Mouse (Mus musculus): ENCODE data around the gene Nop53. TPM values are rescaled to one million over a fixed set of nuclear protein-coding genes. Genes with fewer than 3 reads are reported as not detected.

The Nop53 gene
- total and polyA plus RNA-seq, 3 experiments, result 118 to 630 (median 328) TPM

GRCm38 (mm10) chr7:15962311-15963288 lies 16.7 kb upstream of the Nop53 start:
- no peak for DNase-seq (ENCODE audit: low spot score)
- TF ChIP-seq GATA2 (IDR thresholded peaks at IDR 0.05; ENCODE audit: borderline replicate concordance, low read depth, low read length), result no peak
- no peak for TF ChIP-seq POLR2AphosphoS5 (IDR thresholded peaks at IDR 0.05; ENCODE audit: insufficient replicate concordance, low read depth, low read length)
- TF ChIP-seq GATA1 (IDR thresholded peaks at IDR 0.05; ENCODE audit: borderline replicate concordance, low read length), result no peak
- no peak for TF ChIP-seq TAL1 (conservative IDR thresholded peaks at IDR 0.05; ENCODE audit: low read depth, low read length)
- TF ChIP-seq CTCF (IDR thresholded peaks at IDR 0.05; ENCODE audit: low read depth, low read length), result no peak
- H3K4me3 ChIP-seq (ENCODE audit: low read depth, low read length), result no peak overlapping the region
- no peaks in the 10 kb centered on the region for H3K36me3 ChIP-seq (replicated peaks)
- H3K9me3 ChIP-seq (replicated peaks), result no peaks in the 10 kb centered on the region
- peaks cover 56% of the 10 kb centered on the region for H3K27me3 ChIP-seq (ENCODE audit: insufficient read depth, low read length)
- peaks cover 24% of the 10 kb centered on the region for H3K4me1 ChIP-seq (ENCODE audit: insufficient read depth, low read depth, low read length)
- ATAC-seq (ENCODE audit: extremely low read depth, insufficient number of reproducible peaks, low FRiP score, poor library complexity, severe bottlenecking), result no peak

- DNase-seq (ENCODE audit: low spot score) (no peak), ATAC-seq (ENCODE audit: extremely low read depth, insufficient number of reproducible peaks, low FRiP score, poor library complexity, severe bottlenecking) (no peak)
- Histone ChIP-seq H3K36me3 (replicated peaks) (no peaks in the 10 kb centered on the region), H3K9me3 (replicated peaks) (no peaks in the 10 kb centered on the region), H3K4me1 (ENCODE audit: insufficient read depth, low read depth, low read length) (peaks cover 16% of the 10 kb centered on the region), H3K4me3 (ENCODE audit: low read depth, low read length) (no peak overlapping the region), H3K27me3 (ENCODE audit: insufficient read depth, low read length) (peaks cover 56% of the 10 kb centered on the region)
- TF ChIP-seq POLR2AphosphoS5 (IDR thresholded peaks at IDR 0.05; ENCODE audit: insufficient replicate concordance, low read depth, low read length) (no peak), GATA1 (IDR thresholded peaks at IDR 0.05; ENCODE audit: borderline replicate concordance, low read length) (no peak), GATA2 (IDR thresholded peaks at IDR 0.05; ENCODE audit: borderline replicate concordance, low read depth, low read length) (no peak), CTCF (IDR thresholded peaks at IDR 0.05; ENCODE audit: low read depth, low read length) (no peak), TAL1 (conservative IDR thresholded peaks at IDR 0.05; ENCODE audit: low read depth, low read length) (no peak)
Measured at GRCm38 (mm10) chr7:15961798-15962197, 15.9 kb upstream of the Nop53 start.

- no peak for TF ChIP-seq GATA2 (IDR thresholded peaks at IDR 0.05; ENCODE audit: borderline replicate concordance, low read depth, low read length)
- TF ChIP-seq POLR2AphosphoS5 (IDR thresholded peaks at IDR 0.05; ENCODE audit: insufficient replicate concordance, low read depth, low read length), result no peak
- TF ChIP-seq GATA1 (IDR thresholded peaks at IDR 0.05; ENCODE audit: borderline replicate concordance, low read length), result no peak
- TF ChIP-seq CTCF (IDR thresholded peaks at IDR 0.05; ENCODE audit: low read depth, low read length), result no peak
- TF ChIP-seq TAL1 (conservative IDR thresholded peaks at IDR 0.05; ENCODE audit: low read depth, low read length), result no peak
- Histone ChIP-seq H3K4me1 (ENCODE audit: insufficient read depth, low read depth, low read length) (peaks cover 13% of the 10 kb centered on the region), H3K9me3 (replicated peaks) (no peaks in the 10 kb centered on the region), H3K27me3 (ENCODE audit: insufficient read depth, low read length) (peaks cover 53% of the 10 kb centered on the region), H3K36me3 (replicated peaks) (no peaks in the 10 kb centered on the region), H3K4me3 (ENCODE audit: low read depth, low read length) (no peak overlapping the region)
- DNase-seq (ENCODE audit: low spot score) (no peak), ATAC-seq (ENCODE audit: extremely low read depth, insufficient number of reproducible peaks, low FRiP score, poor library complexity, severe bottlenecking) (no peak)
Measured at GRCm38 (mm10) chr7:15961239-15961638, 15.4 kb upstream of the Nop53 start.

GRCm38 (mm10) chr7:15960691-15961090 lies 14.8 kb upstream of the Nop53 start:
- peaks cover 11% of the 10 kb centered on the region for H3K4me1 ChIP-seq (ENCODE audit: insufficient read depth, low read depth, low read length)
- peaks cover 56% of the 10 kb centered on the region for H3K27me3 ChIP-seq (ENCODE audit: insufficient read depth, low read length)
- no peak overlapping the region for H3K4me3 ChIP-seq (ENCODE audit: low read depth, low read length)
- no peak for ATAC-seq (ENCODE audit: extremely low read depth, insufficient number of reproducible peaks, low FRiP score, poor library complexity, severe bottlenecking)
- DNase-seq (ENCODE audit: low spot score), result no peak
- TF ChIP-seq CTCF (IDR thresholded peaks at IDR 0.05; ENCODE audit: low read depth, low read length) (no peak), GATA1 (IDR thresholded peaks at IDR 0.05; ENCODE audit: borderline replicate concordance, low read length) (no peak), GATA2 (IDR thresholded peaks at IDR 0.05; ENCODE audit: borderline replicate concordance, low read depth, low read length) (no peak), TAL1 (conservative IDR thresholded peaks at IDR 0.05; ENCODE audit: low read depth, low read length) (no peak), POLR2AphosphoS5 (IDR thresholded peaks at IDR 0.05; ENCODE audit: insufficient replicate concordance, low read depth, low read length) (no peak)
- H3K9me3 ChIP-seq (replicated peaks), result no peaks in the 10 kb centered on the region
- H3K36me3 ChIP-seq (replicated peaks), result no peaks in the 10 kb centered on the region

GRCm38 (mm10) chr7:15956143-15956542 lies 10.3 kb upstream of the Nop53 start:
- no peak for TF ChIP-seq GATA1 (IDR thresholded peaks at IDR 0.05; ENCODE audit: borderline replicate concordance, low read length)
- no peak for TF ChIP-seq POLR2AphosphoS5 (IDR thresholded peaks at IDR 0.05; ENCODE audit: insufficient replicate concordance, low read depth, low read length)
- no peak for TF ChIP-seq CTCF (IDR thresholded peaks at IDR 0.05; ENCODE audit: low read depth, low read length)
- TF ChIP-seq GATA2 (IDR thresholded peaks at IDR 0.05; ENCODE audit: borderline replicate concordance, low read depth, low read length), result no peak
- TF ChIP-seq TAL1 (conservative IDR thresholded peaks at IDR 0.05; ENCODE audit: low read depth, low read length), result no peak
- ATAC-seq (ENCODE audit: extremely low read depth, insufficient number of reproducible peaks, low FRiP score, poor library complexity, severe bottlenecking), result no peak
- peaks cover 17% of the 10 kb centered on the region for H3K4me1 ChIP-seq (ENCODE audit: insufficient read depth, low read depth, low read length)
- peaks cover 46% of the 10 kb centered on the region for H3K27me3 ChIP-seq (ENCODE audit: insufficient read depth, low read length)
- no peak for DNase-seq (ENCODE audit: low spot score)
- H3K9me3 ChIP-seq (replicated peaks), result peaks cover 3% of the 10 kb centered on the region
- no peak overlapping the region for H3K4me3 ChIP-seq (ENCODE audit: low read depth, low read length)
- no peaks in the 10 kb centered on the region for H3K36me3 ChIP-seq (replicated peaks)

GRCm38 (mm10) chr7:15955509-15955908 lies 9.6 kb upstream of the Nop53 start:
- peaks cover 20% of the 10 kb centered on the region for H3K4me1 ChIP-seq (ENCODE audit: insufficient read depth, low read depth, low read length)
- no peak for ATAC-seq (ENCODE audit: extremely low read depth, insufficient number of reproducible peaks, low FRiP score, poor library complexity, severe bottlenecking)

More at GRCm38 (mm10) chr7:15955509-15955908, 9.6 kb upstream of the Nop53 start:
- TF ChIP-seq POLR2AphosphoS5 (IDR thresholded peaks at IDR 0.05; ENCODE audit: insufficient replicate concordance, low read depth, low read length) (no peak), GATA1 (IDR thresholded peaks at IDR 0.05; ENCODE audit: borderline replicate concordance, low read length) (no peak)
- no peak overlapping the region for H3K4me3 ChIP-seq (ENCODE audit: low read depth, low read length)
- H3K9me3 ChIP-seq (replicated peaks), result peaks cover 3% of the 10 kb centered on the region
- DNase-seq (ENCODE audit: low spot score), result no peak
- no peaks in the 10 kb centered on the region for H3K36me3 ChIP-seq (replicated peaks)
- H3K27me3 ChIP-seq (ENCODE audit: insufficient read depth, low read length), result peaks cover 46% of the 10 kb centered on the region

All from G1E (cell line).